Mouse (Mus musculus) erythroblast, embryonic 14.5 days (primary cell): ENCODE measurements around the gene Zfp78. TPM values are rescaled to one million over a fixed set of nuclear protein-coding genes. Genes with fewer than 3 reads are reported as not detected.
"Not testable (repeated sequence)": the region's sequence is repeated elsewhere in the genome, so short reads cannot be mapped to it uniquely, and the experiment has no call there.

ENCODE experiments used
- H3K27me3 ChIP-seq: 2 replicates; pipeline ENCODE4 v1.6.1; 2012; ENCODE audit warnings: inconsistent platforms; ENCODE audit not compliant: control insufficient read depth
- H3K36me3 ChIP-seq: 2 replicates; pipeline ENCODE4 v1.6.1; 2012; ENCODE audit warnings: mild to moderate bottlenecking, inconsistent platforms; ENCODE audit not compliant: control insufficient read depth
- H3K4me1 ChIP-seq: 2 replicates; pipeline ENCODE4 v1.6.1; 2012; ENCODE audit warnings: inconsistent platforms; ENCODE audit not compliant: control insufficient read depth
- H3K4me3 ChIP-seq: replicated peaks from 2 replicates; pipeline ENCODE3; 2012; ENCODE audit warnings: moderate library complexity, mild to moderate bottlenecking, inconsistent platforms
- H3K9me3 ChIP-seq: 2 replicates; pipeline ENCODE4 v1.6.1; 2012; ENCODE audit warnings: low read length, inconsistent platforms, mixed read lengths; ENCODE audit not compliant: control insufficient read depth
- GATA1 ChIP-seq: IDR thresholded peaks from 2 replicates; pipeline ENCODE4 v1.6.1; 2012; ENCODE audit warnings: low read length, inconsistent platforms, mixed read lengths
- TAL1 ChIP-seq: IDR thresholded peaks from 3 replicates; pipeline ENCODE4 v1.6.1; 2012; ENCODE audit warnings: low read length, inconsistent platforms, mixed read lengths
- polyA plus RNA-seq: library from polyadenylated mRNA; stranded (reverse); fragments of >175 nt; gene quantifications from 2 replicates; pipeline ENCODE4 v1.2.3, GENCODE M21; 2012

Zfp78 gene
- polyA plus RNA-seq, 1 experiment, result not detected

DNA sequence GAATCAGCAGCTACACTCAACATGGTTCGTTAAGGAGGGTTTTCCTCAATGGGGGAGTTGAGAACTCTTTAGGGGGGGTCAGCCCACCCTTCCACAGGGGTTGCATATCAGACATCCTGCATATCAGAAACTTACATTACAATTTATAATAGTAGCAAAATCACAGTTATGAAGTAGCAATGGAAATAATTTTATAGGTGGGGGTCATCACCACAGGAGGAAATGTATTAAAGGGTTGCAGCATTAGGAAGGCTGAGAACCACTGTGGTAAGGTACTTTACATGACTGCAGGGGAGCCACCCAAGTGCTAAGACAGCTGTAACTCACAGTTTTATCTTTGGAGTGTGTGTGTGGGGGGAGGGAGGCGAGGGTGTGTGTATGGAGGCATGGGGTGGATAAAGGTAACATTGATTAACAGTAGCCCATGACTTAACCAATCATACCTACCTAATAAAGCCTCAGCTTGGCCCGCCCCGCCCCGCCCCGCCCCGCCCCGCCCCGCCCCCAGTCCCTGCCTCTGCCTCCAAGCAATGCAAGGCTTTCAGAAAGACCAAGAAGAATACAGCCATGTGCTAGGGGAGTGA is 2.5 kb upstream of the Zfp78 start:
- no peak overlapping the region for H3K4me3 ChIP-seq
- H3K4me1 ChIP-seq, result peaks cover 51% of the 10 kb centered on the region
- peaks cover 8% of the 10 kb centered on the region for H3K9me3 ChIP-seq
- H3K27me3 ChIP-seq, result no peaks in the 10 kb centered on the region
- TF ChIP-seq TAL1 (no peak), GATA1 (no peak)
- no peaks in the 10 kb centered on the region; the same call in 1 of the 2 replicates for H3K36me3 ChIP-seq

- no peak for TF ChIP-seq GATA1
- TF ChIP-seq TAL1, result no peak
- H3K27me3 ChIP-seq, result no peaks in the 10 kb centered on the region
- peaks cover 56% of the 10 kb centered on the region for H3K4me1 ChIP-seq
- peaks cover 8% of the 10 kb centered on the region for H3K9me3 ChIP-seq
- H3K36me3 ChIP-seq, result no peaks in the 10 kb centered on the region; the same call in 1 of the 2 replicates
- H3K4me3 ChIP-seq, result peak overlapping the region; percentile 71
These were observed 1.3 kb upstream of the Zfp78 start for GRCm38 (mm10) chr7:6361756-6362155.

- Histone ChIP-seq H3K4me1 (peaks cover 63% of the 10 kb centered on the region), H3K27me3 (no peaks in the 10 kb centered on the region)
These were observed 623 bp upstream of the Zfp78 start for GRCm38 (mm10) chr7:6362268-6363046.

DNA sequence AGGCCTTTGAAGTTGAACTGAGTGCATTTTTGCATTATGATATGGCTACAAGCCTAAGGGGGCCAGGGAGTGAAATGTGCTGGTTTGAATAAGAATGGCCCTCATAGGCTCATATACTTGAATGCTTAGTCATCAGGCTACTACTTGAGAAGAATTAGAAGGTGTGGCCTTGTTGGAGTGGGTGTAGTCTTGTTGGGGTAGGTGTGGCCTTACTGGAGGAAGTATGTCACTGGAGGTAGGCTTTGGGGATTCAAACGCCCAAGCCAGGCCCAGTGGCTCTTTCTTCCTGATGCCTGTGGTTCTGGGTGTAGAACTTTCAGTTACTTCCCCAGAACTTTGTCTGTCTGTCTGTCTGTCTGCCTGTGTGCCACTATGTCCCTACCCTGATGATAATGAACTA is 1.7 kb downstream of the Zfp78 start:
- Histone ChIP-seq H3K9me3 (peaks cover 8% of the 10 kb centered on the region), H3K4me1 (peaks cover 76% of the 10 kb centered on the region), H3K4me3 (no peak overlapping the region), H3K36me3 (no peaks in the 10 kb centered on the region; the same call in 1 of the 2 replicates), H3K27me3 (no peaks in the 10 kb centered on the region)
- no peak for TF ChIP-seq GATA1
- TF ChIP-seq TAL1, result no peak

More at GRCm38 (mm10) chr7:6362268-6363046, 623 bp upstream of the Zfp78 start:
- Histone ChIP-seq H3K4me3 (peak overlapping the region; percentile 71), H3K36me3 (no peaks in the 10 kb centered on the region; the same call in 1 of the 2 replicates), H3K9me3 (peaks cover 8% of the 10 kb centered on the region)
- TF ChIP-seq GATA1, result no peak
- TF ChIP-seq TAL1, result no peak

- H3K27me3 ChIP-seq, result no peaks in the 10 kb centered on the region
- H3K36me3 ChIP-seq, result no peaks in the 10 kb centered on the region; the same call in 1 of the 2 replicates
- TF ChIP-seq GATA1 (no peak), TAL1 (no peak)
- H3K4me3 ChIP-seq, result no peak overlapping the region
- peaks cover 56% of the 10 kb centered on the region for H3K4me1 ChIP-seq
- peaks cover 8% of the 10 kb centered on the region for H3K9me3 ChIP-seq
These were observed 4.1 kb downstream of the Zfp78 start for GRCm38 (mm10) chr7:6367185-6367584.

- H3K36me3 ChIP-seq, H3K27me3 ChIP-seq, H3K9me3 ChIP-seq, H3K4me3 ChIP-seq: not testable (repeated sequence)
- peaks cover 47% of the 10 kb centered on the region for H3K4me1 ChIP-seq
These were observed 5.1 kb downstream of the Zfp78 start for GRCm38 (mm10) chr7:6368146-6368545.

- Histone ChIP-seq H3K4me3 (no peak overlapping the region), H3K27me3 (no peaks in the 10 kb centered on the region), H3K36me3 (no peaks in the 10 kb centered on the region; the same call in 1 of the 2 replicates), H3K9me3 (peaks cover 4% of the 10 kb centered on the region), H3K4me1 (peaks cover 34% of the 10 kb centered on the region)
- no peak for TF ChIP-seq TAL1
These were observed 6.4 kb downstream of the Zfp78 start for GRCm38 (mm10) chr7:6369460-6369859.

DNA sequence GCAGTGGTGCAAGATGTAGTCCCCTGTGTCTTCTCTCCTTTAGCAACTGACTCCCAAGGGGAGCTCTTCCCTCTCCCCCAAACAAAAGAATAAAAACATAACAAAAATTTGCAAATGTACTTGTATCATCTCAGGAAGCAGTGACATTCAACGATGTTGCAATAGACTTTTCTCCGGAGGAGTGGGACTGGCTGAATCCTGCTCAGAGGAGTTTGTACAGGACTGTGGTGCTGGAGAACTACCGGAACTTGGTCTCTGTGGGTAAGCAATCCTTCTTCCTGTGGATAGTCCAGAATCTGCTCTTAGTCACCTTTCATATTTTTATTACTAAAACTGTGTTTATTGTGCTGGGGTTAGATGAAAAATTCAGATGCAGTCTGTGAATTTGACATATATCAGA is 9.9 kb downstream of the Zfp78 start:
- no peak overlapping the region for H3K4me3 ChIP-seq
- H3K4me1 ChIP-seq, result peaks cover 10% of the 10 kb centered on the region; the same call in 1 of the 2 replicates
- H3K27me3 ChIP-seq, result no peaks in the 10 kb centered on the region
- peaks cover 3% of the 10 kb centered on the region; the same call in 1 of the 2 replicates for H3K36me3 ChIP-seq
- TF ChIP-seq TAL1, result no peak
- no peak for TF ChIP-seq GATA1
- H3K9me3 ChIP-seq, result no peaks in the 10 kb centered on the region

DNA sequence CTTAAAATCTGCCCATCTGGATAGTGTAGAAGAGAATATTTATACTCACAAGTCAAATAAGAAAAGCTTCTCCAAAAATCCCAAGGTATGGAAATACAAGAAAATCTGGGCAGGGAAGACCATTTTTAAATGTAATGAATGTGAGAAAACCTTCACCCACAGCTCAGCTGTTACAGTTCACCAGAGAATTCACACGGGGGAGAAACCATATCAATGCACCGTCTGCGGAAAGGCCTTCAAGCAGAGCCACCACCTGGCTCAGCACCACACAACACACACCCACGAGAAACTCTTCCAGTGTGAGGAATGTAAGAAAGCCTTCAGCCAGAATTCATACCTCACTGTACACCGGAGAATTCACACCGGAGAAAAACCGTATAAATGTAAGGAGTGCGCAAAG is 15.4 kb downstream of the Zfp78 start:
- H3K27me3 ChIP-seq, result peaks cover 3% of the 10 kb centered on the region; the same call in 1 of the 2 replicates
- peaks cover 6% of the 10 kb centered on the region; the same call in 1 of the 2 replicates for H3K36me3 ChIP-seq
- no peaks in the 10 kb centered on the region for H3K9me3 ChIP-seq
- TF ChIP-seq TAL1 (no peak), GATA1 (no peak)
- no peak overlapping the region for H3K4me3 ChIP-seq
- H3K4me1 ChIP-seq, result peaks cover 17% of the 10 kb centered on the region
